Mouse (Mus musculus): ENCODE data around the gene Tacr1. TPM values are rescaled to one million over a fixed set of nuclear protein-coding genes. Genes with fewer than 3 reads are reported as not detected.
A peak's percentile ranks its signal among the peaks of the same experiment; 100 is the strongest.

Gene Tacr1
- polyA plus RNA-seq, 1 experiment from 2014 or later, result 5.0 TPM

- Histone ChIP-seq H3K4me1 (replicated peaks) (0 out of 2 replicates have a peak, but pooled peaks cover 5% of the 10 kb centered on the region), H3K9me3 (no peaks in the 10 kb centered on the region), H3K27me3 (no peaks in the 10 kb centered on the region), H3K36me3 (no peaks in the 10 kb centered on the region), H3K4me2 (no peak overlapping the region), H3K4me3 (no peak overlapping the region), H3K27ac (replicated peaks) (no peak overlapping the region), H3K9ac (no peak overlapping the region)
- WGBS, result 76% methylated on average over 7 of the region's 7 CpGs
- ATAC-seq (ENCODE audit: low FRiP score, low read depth), result no peak
Observed at GRCm38 (mm10) chr6:82457163-82457763, 55.1 kb downstream of the Tacr1 start.

- Histone ChIP-seq H3K27me3 (no peaks in the 10 kb centered on the region), H3K9ac (no peak overlapping the region), H3K9me3 (no peaks in the 10 kb centered on the region), H3K4me2 (0 out of 2 replicates have a peak overlapping the region, but pooled peaks have one; percentile 12), H3K4me3 (no peak overlapping the region), H3K4me1 (replicated peaks) (0 out of 2 replicates have a peak, but pooled peaks cover 5% of the 10 kb centered on the region), H3K36me3 (no peaks in the 10 kb centered on the region), H3K27ac (replicated peaks) (no peak overlapping the region)
- 40% methylated on average over 15 of the region's 15 CpGs for WGBS
- ATAC-seq (ENCODE audit: low FRiP score, low read depth), result peak; percentile 76; the same call in 1 of the 2 replicates
Observed at GRCm38 (mm10) chr6:82458762-82459389, 56.7 kb downstream of the Tacr1 start.

GRCm38 (mm10) chr6:82463171-82463570 is 61.0 kb downstream of the Tacr1 start:
- H3K4me3 ChIP-seq, result no peak overlapping the region
- H3K4me1 ChIP-seq (replicated peaks), result 0 out of 2 replicates have a peak, but pooled peaks cover 5% of the 10 kb centered on the region
- H3K4me2 ChIP-seq, result no peak overlapping the region
- no peak for ATAC-seq (ENCODE audit: low FRiP score, low read depth)
- 75% methylated on average over 4 of the region's 4 CpGs for WGBS
- H3K9ac ChIP-seq, result no peak overlapping the region
- H3K9me3 ChIP-seq, result no peaks in the 10 kb centered on the region
- H3K27me3 ChIP-seq, result no peaks in the 10 kb centered on the region
- H3K27ac ChIP-seq (replicated peaks), result no peak overlapping the region
- H3K36me3 ChIP-seq, result no peaks in the 10 kb centered on the region

GRCm38 (mm10) chr6:82474477-82474876 is 72.3 kb downstream of the Tacr1 start:
- Histone ChIP-seq H3K27me3 (no peaks in the 10 kb centered on the region), H3K4me2 (no peak overlapping the region), H3K36me3 (no peaks in the 10 kb centered on the region), H3K4me3 (no peak overlapping the region), H3K4me1 (replicated peaks) (no peaks in the 10 kb centered on the region), H3K9ac (no peak overlapping the region), H3K9me3 (no peaks in the 10 kb centered on the region), H3K27ac (replicated peaks) (no peak overlapping the region)
- WGBS, result 72% methylated on average over 6 of the region's 6 CpGs
- ATAC-seq (ENCODE audit: low FRiP score, low read depth), result no peak

GRCm38 (mm10) chr6:82483842-82484241 is 81.7 kb downstream of the Tacr1 start:
- H3K27me3 ChIP-seq, result no peaks in the 10 kb centered on the region; the same call in 1 of the 2 replicates
- H3K9ac ChIP-seq, result no peak overlapping the region
- H3K4me2 ChIP-seq, result no peak overlapping the region
- no peak overlapping the region for H3K27ac ChIP-seq (replicated peaks)
- no peaks in the 10 kb centered on the region for H3K9me3 ChIP-seq
- no peak overlapping the region for H3K4me3 ChIP-seq
- WGBS, result 100% methylated on average over 1 of the region's 1 CpGs
- H3K36me3 ChIP-seq, result no peaks in the 10 kb centered on the region
- 0 out of 2 replicates have a peak, but pooled peaks cover 4% of the 10 kb centered on the region for H3K4me1 ChIP-seq (replicated peaks)
- no peak for ATAC-seq (ENCODE audit: low FRiP score, low read depth)

- H3K27ac ChIP-seq (replicated peaks), result no peak overlapping the region
- no peak overlapping the region for H3K9ac ChIP-seq
- no peak for ATAC-seq (ENCODE audit: low FRiP score, low read depth)
- WGBS, result 82% methylated on average over 6 of the region's 6 CpGs
- H3K4me2 ChIP-seq, result no peak overlapping the region
- no peaks in the 10 kb centered on the region for H3K36me3 ChIP-seq
- H3K4me1 ChIP-seq (replicated peaks), result no peaks in the 10 kb centered on the region
- H3K27me3 ChIP-seq, result no peaks in the 10 kb centered on the region
- H3K9me3 ChIP-seq, result no peaks in the 10 kb centered on the region
- H3K4me3 ChIP-seq, result no peak overlapping the region
Observed at GRCm38 (mm10) chr6:82494481-82494880, 92.3 kb downstream of the Tacr1 start.

GRCm38 (mm10) chr6:82510843-82511416 is 108.8 kb downstream of the Tacr1 start:
- Histone ChIP-seq H3K27ac (replicated peaks) (no peak overlapping the region), H3K4me1 (replicated peaks) (no peaks in the 10 kb centered on the region), H3K4me3 (no peak overlapping the region), H3K4me2 (no peak overlapping the region), H3K9ac (no peak overlapping the region), H3K9me3 (no peaks in the 10 kb centered on the region), H3K27me3 (no peaks in the 10 kb centered on the region), H3K36me3 (no peaks in the 10 kb centered on the region)
- 84% methylated on average over 7 of the region's 7 CpGs for WGBS
- ATAC-seq (ENCODE audit: low FRiP score, low read depth), result no peak

- ATAC-seq (ENCODE audit: low FRiP score, low read depth), result no peak
- 77% methylated on average over 3 of the region's 3 CpGs for WGBS
- Histone ChIP-seq H3K4me1 (replicated peaks) (no peaks in the 10 kb centered on the region), H3K9me3 (no peaks in the 10 kb centered on the region), H3K4me3 (no peak overlapping the region), H3K36me3 (no peaks in the 10 kb centered on the region), H3K27me3 (no peaks in the 10 kb centered on the region), H3K27ac (replicated peaks) (no peak overlapping the region), H3K9ac (no peak overlapping the region), H3K4me2 (no peak overlapping the region)
Observed at GRCm38 (mm10) chr6:82519626-82520025, 117.5 kb downstream of the Tacr1 start.

GRCm38 (mm10) chr6:82522567-82522966 is 120.4 kb downstream of the Tacr1 start:
- H3K4me3 ChIP-seq, result no peak overlapping the region
- no peaks in the 10 kb centered on the region for H3K27me3 ChIP-seq
- ATAC-seq (ENCODE audit: low FRiP score, low read depth), result peak; percentile 30; the same call in 1 of the 2 replicates
- no peaks in the 10 kb centered on the region for H3K4me1 ChIP-seq (replicated peaks)
- no peak overlapping the region for H3K4me2 ChIP-seq
- no peaks in the 10 kb centered on the region for H3K9me3 ChIP-seq
- no peak overlapping the region for H3K9ac ChIP-seq
- WGBS, result 76% methylated on average over 5 of the region's 5 CpGs
- no peak overlapping the region for H3K27ac ChIP-seq (replicated peaks)
- H3K36me3 ChIP-seq, result no peaks in the 10 kb centered on the region

- Histone ChIP-seq H3K4me3 (no peak overlapping the region), H3K9me3 (no peaks in the 10 kb centered on the region), H3K27me3 (no peaks in the 10 kb centered on the region), H3K4me1 (replicated peaks) (no peaks in the 10 kb centered on the region), H3K36me3 (no peaks in the 10 kb centered on the region), H3K4me2 (no peak overlapping the region), H3K27ac (replicated peaks) (no peak overlapping the region), H3K9ac (no peak overlapping the region)
- 26% methylated on average over 3 of the region's 3 CpGs for WGBS
- no peak for ATAC-seq (ENCODE audit: low FRiP score, low read depth)
Observed at GRCm38 (mm10) chr6:82525107-82525867, 123.2 kb downstream of the Tacr1 start.

GRCm38 (mm10) chr6:82528631-82529030 is 126.5 kb downstream of the Tacr1 start:
- WGBS, result 78% methylated on average over 2 of the region's 2 CpGs
- ATAC-seq (ENCODE audit: low FRiP score, low read depth), result no peak
- H3K27ac ChIP-seq (replicated peaks), result no peak overlapping the region

GRCm38 (mm10) chr6:82536641-82537040 is 134.5 kb downstream of the Tacr1 start:
- WGBS, result 42% methylated on average over 8 of the region's 8 CpGs
- Histone ChIP-seq H3K36me3 (no peaks in the 10 kb centered on the region), H3K27me3 (no peaks in the 10 kb centered on the region), H3K4me3 (no peak overlapping the region), H3K4me1 (replicated peaks) (peaks cover 10% of the 10 kb centered on the region), H3K27ac (replicated peaks) (no peak overlapping the region), H3K9ac (no peak overlapping the region), H3K4me2 (no peak overlapping the region), H3K9me3 (no peaks in the 10 kb centered on the region)
- ATAC-seq (ENCODE audit: low FRiP score, low read depth), result no peak

More at GRCm38 (mm10) chr6:82528631-82529030, 126.5 kb downstream of the Tacr1 start:
- Histone ChIP-seq H3K36me3 (no peaks in the 10 kb centered on the region), H3K4me1 (replicated peaks) (no peaks in the 10 kb centered on the region), H3K4me3 (no peak overlapping the region), H3K9me3 (no peaks in the 10 kb centered on the region), H3K9ac (no peak overlapping the region), H3K4me2 (no peak overlapping the region), H3K27me3 (no peaks in the 10 kb centered on the region)
